ENCODE assay signal across 7 mouse cellular contexts in genomic region chr7:46544195-46544641, GRCm38 (mm10).
DNase-seq lines count a peak whose midpoint lies in the region; ATAC-seq and TF ChIP-seq lines count a peak whose summit lies in the region.

No protein-coding gene starts in this region.

- peak; percentile 17 for DNase-seq in MEL (ENCODE audit: low read depth, low spot score)
- peak; percentile 53 for DNase-seq in gastrocnemius, adult 2 months
- peak; percentile 35 for DNase-seq in limb, embryonic 14.5 days (ENCODE audit: low spot score)
- DNase-seq in thymus, postnatal 36 days = peak; percentile 21 to 46
- DNase-seq in heart, postnatal 4 days = no peak
- no peak for DNase-seq in adrenal gland, postnatal 14 days

- TF ChIP-seq POLR2A in MEL (IDR thresholded peaks at IDR 0.05; ENCODE audit: control insufficient read depth in 1 of 2, insufficient read depth in 1 of 2, low read depth in 1 of 2, low read length in 2 of 2, poor library complexity in 1 of 2) = no peak
- TF ChIP-seq POLR2A in limb, embryonic 14.5 days (IDR thresholded peaks at IDR 0.05; ENCODE audit: borderline replicate concordance, extremely low read depth, insufficient read depth, insufficient read length) = no peak

- peaks cover 17 to 46% of the 10 kb centered on the region in 2 experiments for H3K4me1 ChIP-seq in MEL (ENCODE audit: control insufficient read depth in 1 of 2, insufficient read depth in 2 of 2, low read length in 2 of 2)
- H3K4me1 ChIP-seq in limb, embryonic 14.5 days (ENCODE audit: control insufficient read depth, insufficient read depth, low read length) = no peaks in the 10 kb centered on the region

- H3K9ac ChIP-seq in MEL (ENCODE audit: control insufficient read depth, low read depth, low read length, poor library complexity, severe bottlenecking) = no peak overlapping the region
- no peak overlapping the region for H3K9ac ChIP-seq in limb, embryonic 14.5 days (ENCODE audit: low read depth, low read length, severe bottlenecking)

- no peak for TF ChIP-seq RAD21 in MEL (IDR thresholded peaks at IDR 0.05; ENCODE audit: low read depth, low read length)

- 76% methylated on average over 12 of the region's 12 CpGs for WGBS in limb, embryonic 14.5 days

- H3K4me3 ChIP-seq in MEL (ENCODE audit: control insufficient read depth in 1 of 2, insufficient read depth in 1 of 2, low read depth in 2 of 2, low read length in 2 of 2) = no peak overlapping the region
- H3K4me3 ChIP-seq in gastrocnemius, adult 2 months = peak overlapping the region; percentile 36; the same call in 1 of the 2 replicates
- no peak overlapping the region for H3K4me3 ChIP-seq in limb, embryonic 14.5 days (replicated peaks; ENCODE audit: low read length)

- H3K79me2 ChIP-seq in MEL (ENCODE audit: control insufficient read depth, insufficient read depth, low read length, poor library complexity) = no peaks in the 10 kb centered on the region

- peaks cover 0 to 42% of the 10 kb centered on the region in 2 experiments; a peak in 2 of 4 replicates for H3K36me3 ChIP-seq in MEL (ENCODE audit: control insufficient read depth in 1 of 2, insufficient read depth in 2 of 2, low read length in 2 of 2)
- H3K36me3 ChIP-seq in limb, embryonic 14.5 days (ENCODE audit: control insufficient read depth, insufficient read depth, low read length) = no peaks in the 10 kb centered on the region

- no peak for TF ChIP-seq CTCF in MEL (IDR thresholded peaks at IDR 0.05 in 2 of 3, conservative IDR thresholded peaks at IDR 0.05 in 1 of 3; ENCODE audit: control insufficient read depth in 1 of 3, insufficient read depth in 1 of 3, low read depth in 2 of 3, low read length in 3 of 3, poor library complexity in 1 of 3, severe bottlenecking in 1 of 3)
- TF ChIP-seq CTCF in gastrocnemius, adult 2 months (IDR thresholded peaks at IDR 0.05) = no peak

- H3K27me3 ChIP-seq in MEL (ENCODE audit: control insufficient read depth in 1 of 2, insufficient read depth in 2 of 2, low read length in 2 of 2) = no peaks in the 10 kb centered on the region
- H3K27me3 ChIP-seq in limb, embryonic 14.5 days (ENCODE audit: control insufficient read depth, insufficient read depth, low read length) = no peaks in the 10 kb centered on the region

- H3K4me2 ChIP-seq in limb, embryonic 14.5 days (replicated peaks; ENCODE audit: low read depth, low read length, severe bottlenecking) = no peak overlapping the region

- ATAC-seq in cerebellum, adult (ENCODE audit: insufficient number of reproducible peaks, low FRiP score, low TSS enrichment) = peak; percentile 93
- peak; percentile 86 for ATAC-seq in limb, embryonic 14.5 days (ENCODE audit: low FRiP score, low read depth)

- intact Hi-C loops in gastrocnemius, adult 2 months (cut with DNase I) = no loop called here

- H3K9me3 ChIP-seq in MEL (replicated peaks; ENCODE audit: insufficient read depth, low read length) = no peaks in the 10 kb centered on the region
- no peaks in the 10 kb centered on the region for H3K9me3 ChIP-seq in limb, embryonic 14.5 days (ENCODE audit: control insufficient read depth, low read length)

- no peak overlapping the region for H3K27ac ChIP-seq in MEL (ENCODE audit: control insufficient read depth, low read depth, low read length)
- no peak overlapping the region for H3K27ac ChIP-seq in gastrocnemius, adult 2 months
- no peak overlapping the region for H3K27ac ChIP-seq in limb, embryonic 14.5 days (replicated peaks; ENCODE audit: low read depth, low read length)

- no peak for TF ChIP-seq EP300 in MEL (IDR thresholded peaks at IDR 0.05; ENCODE audit: low read depth in 1 of 2, low read length in 2 of 2)

TF ChIP-seq in MEL, 35 proteins besides CTCF, POLR2A, EP300 and RAD21:
- TF ChIP-seq POLR2AphosphoS2 (IDR thresholded peaks at IDR 0.05; ENCODE audit: low read length) (no peak), NELFE (IDR thresholded peaks at IDR 0.05; ENCODE audit: low read depth, low read length) (no peak), ZMIZ1 (IDR thresholded peaks at IDR 0.05; ENCODE audit: low read depth, low read length) (no peak), MYC (IDR thresholded peaks at IDR 0.05; ENCODE audit: low read depth, low read length) (no peak), MAFK (IDR thresholded peaks at IDR 0.05; ENCODE audit: borderline replicate concordance, low read depth, low read length) (no peak), KAT2A (conservative IDR thresholded peaks at IDR 0.05; ENCODE audit: low read depth, low read length) (no peak), USF2 (IDR thresholded peaks at IDR 0.05; ENCODE audit: borderline replicate concordance in 1 of 2, insufficient read depth in 1 of 2, low read depth in 1 of 2, low read length in 2 of 2) (no peak)

Comparison
In these comparisons a context has a peak if more than half of its experiments do, and no peak if none do; other contexts are left out.
1. DNase-seq: peak in MEL (single experiment), gastrocnemius, adult 2 months (single experiment), limb, embryonic 14.5 days (single experiment) and thymus, postnatal 36 days (2 of 2); none in heart, postnatal 4 days (single experiment) and adrenal gland, postnatal 14 days (single experiment).